Mouse (Mus musculus) ES-Bruce4 (cell line): ENCODE data around the gene Flot1.

Source experiments
- CTCF ChIP-seq: IDR thresholded peaks from one replicate; pipeline ENCODE4 v1.8.1; 2011; ENCODE audit warnings: low read depth, low read length
- EP300 ChIP-seq: IDR thresholded peaks from 2 replicates; pipeline ENCODE4 v1.6.1; 2011; ENCODE audit warnings: low read depth, low read length; ENCODE audit not compliant: insufficient read depth
- POLR2A ChIP-seq: IDR thresholded peaks from one replicate; pipeline ENCODE4 v1.8.1; 2011; ENCODE audit warnings: low read length; ENCODE audit not compliant: insufficient read depth

GRCm38 (mm10) chr17:35843514-35843913, 20.5 kb downstream of the Flot1 start:
- no peak for TF ChIP-seq CTCF
- TF ChIP-seq POLR2A: no peak
- TF ChIP-seq EP300: no peak
